Mouse (Mus musculus) layer of hippocampus, postnatal 25 days (tissue): ENCODE data around the gene Acsf2. TPM values are rescaled to one million over a fixed set of nuclear protein-coding genes. Genes with fewer than 3 reads are reported as not detected.

ENCODE experiments used
- total RNA-seq, 2 experiments: library from RNA; stranded (reverse); gene quantifications; 2 replicates each; pipeline ENCODE4 v1.2.3; 2021

Gene Acsf2
- total RNA-seq, 2 experiments from 2014 or later, result 15.3 to 20.4 TPM

Other genes with a start within 250 kb of the Acsf2 start
- gene Abcc3, start 208.9 kb downstream of the Acsf2 start, total RNA-seq, result 1 to 10 TPM; 2.0 to 3.0 TPM
- gene Cacna1g, start 127.7 kb downstream of the Acsf2 start, total RNA-seq, result 10 to 100 TPM; 49.7 to 72.3 TPM
- under 1 TPM in 1 of 2 experiments, not detected in 1; 0.34 TPM for gene Spata20, start 115.7 kb downstream of the Acsf2 start, total RNA-seq
- 1 to 10 TPM; 2.0 to 2.3 TPM for gene Epn3, start 101.9 kb downstream of the Acsf2 start, total RNA-seq
- gene Mycbpap, start 80.1 kb downstream of the Acsf2 start, total RNA-seq, result 1 to 10 TPM; 3.0 to 3.9 TPM
- 10 to 100 TPM; 10.3 to 10.8 TPM for gene Rsad1, start 52.6 kb downstream of the Acsf2 start, total RNA-seq
- gene Chad, start 36.8 kb downstream of the Acsf2 start, total RNA-seq, result under 1 TPM; 0.62 to 0.70 TPM
- gene Lrrc59, start 27.9 kb upstream of the Acsf2 start, total RNA-seq, result 10 to 100 TPM; 71.6 to 79.1 TPM
- gene Mrpl27, start 51.9 kb upstream of the Acsf2 start, total RNA-seq, result 10 to 100 TPM; 72.9 to 80.1 TPM
- gene Eme1, start 52.1 kb upstream of the Acsf2 start, total RNA-seq, result under 1 TPM; 0.28 to 0.44 TPM
- gene Xylt2, start 75.6 kb upstream of the Acsf2 start, total RNA-seq, result 10 to 100 TPM; 24.2 to 24.8 TPM
- not detected for gene Gm11541, start 102.6 kb upstream of the Acsf2 start, total RNA-seq
- gene Cdc34b, start 139.9 kb upstream of the Acsf2 start, total RNA-seq, result under 1 TPM in 1 of 2 experiments, not detected in 1; 0.22 TPM
- not detected for gene Tmem92, start 180.8 kb upstream of the Acsf2 start, total RNA-seq